Mouse (Mus musculus) liver, embryonic 14.5 days (tissue): ENCODE measurements around the gene Shmt1.

Experiments used
- CTCF ChIP-seq: IDR thresholded peaks from 2 replicates; pipeline ENCODE4 v1.5.1; 2016; ENCODE audit warnings: antibody characterized with exemption, low read depth, control low read depth
- EP300 ChIP-seq: IDR thresholded peaks from 2 replicates; pipeline ENCODE4 v1.6.1; 2016; ENCODE audit warnings: antibody characterized with exemption, low read depth

GRCm38 (mm10) chr11:60779673-60780189 lies 31.8 kb downstream of the Shmt1 start:
- TF ChIP-seq CTCF = no peak
- TF ChIP-seq EP300 = no peak
